Mouse (Mus musculus) liver, embryonic 14.5 days (tissue): ENCODE data around the gene Gm45521.

Source experiments
- CTCF ChIP-seq: IDR thresholded peaks from 2 replicates; pipeline ENCODE4 v1.5.1; 2016; ENCODE audit warnings: antibody characterized with exemption, low read depth, control low read depth
- EP300 ChIP-seq: IDR thresholded peaks from 2 replicates; pipeline ENCODE4 v1.6.1; 2016; ENCODE audit warnings: antibody characterized with exemption, low read depth

- TF ChIP-seq EP300 (no peak), CTCF (no peak)
Observed at GRCm38 (mm10) chr14:7991108-7991776, 34.2 kb downstream of the Gm45521 start.
